Mouse (Mus musculus) hindbrain, embryonic 11.5 days (tissue): ENCODE results near the gene Vwa8. TPM values are rescaled to one million over a fixed set of nuclear protein-coding genes. Genes with fewer than 3 reads are reported as not detected.
A peak's percentile ranks its signal among the peaks of the same experiment; 100 is the strongest.

Experiments used
- ATAC-seq: fragments of 200-750 bp; cut with Nextera tagmentation; 2 replicates; pipeline ENCODE4 v1.8.0; 2017; ENCODE audit warnings: mild to moderate bottlenecking, moderate TSS enrichment, moderate library complexity; ENCODE audit not compliant: low FRiP score
- DNase-seq: peaks from one replicate; pipeline ENCODE4 v3.0.0-alpha.2; 2015; ENCODE audit warnings: low spot score
- H3K27ac ChIP-seq: fragments of 300-500 bp; sonication (generic); 2 replicates; pipeline ENCODE4 v1.5.1; 2014; ENCODE audit warnings: mild to moderate bottlenecking, low read depth, low read length
- H3K27me3 ChIP-seq: fragments of 300-500 bp; sonication (generic); 2 replicates; pipeline ENCODE4 v1.6.1; 2014; ENCODE audit warnings: mild to moderate bottlenecking, low read length, moderate library complexity, mixed read lengths; ENCODE audit not compliant: control insufficient read depth, insufficient read depth
- H3K36me3 ChIP-seq: fragments of 300-500 bp; sonication (generic); 2 replicates; pipeline ENCODE4 v1.6.1; 2014; ENCODE audit warnings: mild to moderate bottlenecking, low read length, moderate library complexity, mixed read lengths; ENCODE audit not compliant: control insufficient read depth, insufficient read depth
- H3K4me1 ChIP-seq: fragments of 300-500 bp; sonication (generic); replicated peaks from 2 replicates; pipeline ENCODE4 v1.6.1; 2014; ENCODE audit warnings: low read length, mixed read lengths; ENCODE audit not compliant: control insufficient read depth, insufficient read depth
- H3K4me2 ChIP-seq: fragments of 300-500 bp; sonication (generic); replicated peaks from 2 replicates; pipeline ENCODE4 v1.6.1; 2014; ENCODE audit warnings: mild to moderate bottlenecking, low read depth, low read length
- H3K4me3 ChIP-seq: fragments of 300-500 bp; sonication (generic); 2 replicates; pipeline ENCODE4 v1.5.1; 2014; ENCODE audit warnings: low read depth, low read length
- H3K9ac ChIP-seq: fragments of 300-500 bp; sonication (generic); 2 replicates; pipeline ENCODE4 v1.6.1; 2014; ENCODE audit warnings: low read depth, low read length
- H3K9me3 ChIP-seq: fragments of 300-500 bp; sonication (generic); 2 replicates; pipeline ENCODE4 v1.6.1; 2016; ENCODE audit warnings: low read length; ENCODE audit not compliant: control insufficient read depth
- WGBS: fragments of 180-500 bp; shearing (Covaris S2); extraction: QIAGEN DNeasy Blood & Tissue Kit; methylation state at CpG from one replicate; pipeline ENCODE4 v1.1.7; 2014; 5-methylcytosine and 5-hydroxymethylcytosine counted together
- polyA plus RNA-seq: library from polyadenylated mRNA; unstranded; fragments of >200 nt; fragmentation: Nextera tagmentation; extraction: Ambion mirVana; gene quantifications from 2 replicates; pipeline ENCODE4 v1.2.1, GENCODE M21; 2014

Vwa8 gene
- 7.2 and 8.4 TPM in 2 replicates for polyA plus RNA-seq

DNA sequence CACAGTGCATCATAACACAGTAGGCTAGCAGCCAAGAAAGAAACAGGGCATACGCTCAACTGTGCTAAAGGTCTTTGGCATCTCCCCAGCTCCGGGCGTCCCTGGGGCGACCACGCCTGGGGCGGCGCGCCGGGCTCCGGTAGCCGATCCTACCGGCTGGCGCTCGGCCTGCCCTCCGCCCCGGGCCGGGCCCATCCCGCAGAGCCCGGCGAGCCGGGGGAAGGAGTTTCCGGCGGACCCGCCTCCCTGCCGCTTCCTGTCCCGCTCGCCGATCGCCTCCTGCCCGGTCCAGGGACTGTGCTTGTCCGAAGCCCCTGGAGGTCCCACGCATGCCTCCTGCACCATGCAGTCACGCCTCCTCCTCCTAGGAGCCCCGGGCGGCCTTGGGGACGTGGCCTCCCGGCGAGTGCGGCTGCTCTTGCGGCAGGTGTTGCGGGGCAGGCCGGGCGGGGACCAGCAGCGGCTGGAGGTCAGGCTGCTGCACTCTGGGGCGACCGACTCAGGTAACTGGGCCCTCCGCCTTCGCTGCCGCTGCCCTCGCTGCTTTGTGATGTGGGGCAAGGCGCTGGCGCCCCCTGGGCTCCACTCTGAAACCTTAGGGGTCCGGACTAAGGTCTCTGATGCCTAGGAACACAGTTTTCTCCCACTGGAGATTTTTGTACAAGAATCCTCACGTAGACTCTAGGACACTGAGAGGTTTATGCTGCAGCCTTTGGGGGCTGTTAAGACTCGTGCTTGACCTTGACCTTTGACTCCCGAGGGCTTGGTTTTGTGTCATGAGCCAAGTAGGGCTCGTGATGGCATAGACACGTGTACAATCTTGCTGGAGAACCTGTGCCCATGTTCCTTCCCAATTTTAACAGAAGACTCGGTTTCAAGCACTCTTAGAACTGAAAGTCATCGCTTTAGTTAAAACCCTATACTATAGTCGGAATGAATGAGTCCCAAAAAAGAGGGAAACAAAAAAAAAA lies at the start of gene Vwa8:
Gene Vwa8 (plus strand): TSS at position 112 of the 971 bp plus-strand sequence.
- no peaks in the 10 kb centered on the region for H3K9me3 ChIP-seq
- H3K36me3 ChIP-seq, result no peaks in the 10 kb centered on the region
- H3K4me3 ChIP-seq, result peak within 1 kb of the TSS; percentile 57
- no peaks in the 10 kb centered on the region; the same call in none of the 2 replicates for H3K4me1 ChIP-seq
- 2% methylated on average over 59 of the region's 61 CpGs for WGBS
- H3K27ac ChIP-seq, result peak within 1 kb of the TSS; percentile 77
- no peaks in the 10 kb centered on the region for H3K27me3 ChIP-seq
- DNase-seq (peak; percentile 84), ATAC-seq (peak; percentile 85)
- H3K9ac ChIP-seq, result peak within 1 kb of the TSS; percentile 89
- peak within 1 kb of the TSS; percentile 56 for H3K4me2 ChIP-seq

DNA sequence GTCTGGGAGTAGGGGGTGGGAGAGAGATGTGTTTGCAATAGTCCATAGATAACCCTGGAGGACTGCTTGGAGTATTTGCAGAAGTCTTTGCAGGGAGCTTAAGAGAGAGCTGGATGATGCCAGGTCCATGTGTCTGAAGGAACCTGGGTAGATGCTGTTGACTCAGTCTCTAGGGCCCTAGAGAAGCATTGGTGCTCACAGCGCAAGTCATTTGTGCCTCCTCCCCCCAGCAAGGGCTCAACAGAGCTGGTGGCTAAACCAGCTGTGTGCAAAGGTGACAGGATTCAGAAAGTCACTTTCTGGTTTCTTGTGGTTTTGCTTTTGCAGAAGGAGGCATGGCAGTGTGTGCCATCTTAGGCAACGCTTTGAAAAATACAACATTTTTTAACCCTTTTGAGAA lies 46.5 kb upstream of the Vwa8 start:
- no peak overlapping the region for H3K4me3 ChIP-seq
- H3K27me3 ChIP-seq, result no peaks in the 10 kb centered on the region
- WGBS, result 96% methylated on average over 2 of the region's 2 CpGs
- no peak overlapping the region for H3K9ac ChIP-seq
- no peak overlapping the region for H3K27ac ChIP-seq
- ATAC-seq (no peak), DNase-seq (no peak)
- H3K4me1 ChIP-seq, result no peaks in the 10 kb centered on the region
- H3K4me2 ChIP-seq, result no peak overlapping the region
- no peaks in the 10 kb centered on the region for H3K36me3 ChIP-seq
- no peaks in the 10 kb centered on the region for H3K9me3 ChIP-seq

GRCm38 (mm10) chr14:78803924-78804323 lies 44.9 kb upstream of the Vwa8 start:
- no peak for ATAC-seq
- no peak overlapping the region for H3K27ac ChIP-seq
- 83% methylated on average over 6 of the region's 6 CpGs for WGBS

GRCm38 (mm10) chr14:78812896-78813295 lies 36.0 kb upstream of the Vwa8 start:
- ATAC-seq, result no peak
- H3K9me3 ChIP-seq, result no peaks in the 10 kb centered on the region

More at GRCm38 (mm10) chr14:78803924-78804323, 44.9 kb upstream of the Vwa8 start:
- Histone ChIP-seq H3K9me3 (no peaks in the 10 kb centered on the region), H3K36me3 (no peaks in the 10 kb centered on the region), H3K4me1 (no peaks in the 10 kb centered on the region), H3K4me3 (no peak overlapping the region), H3K27me3 (no peaks in the 10 kb centered on the region), H3K4me2 (no peak overlapping the region), H3K9ac (no peak overlapping the region)
- no peak for DNase-seq

DNA sequence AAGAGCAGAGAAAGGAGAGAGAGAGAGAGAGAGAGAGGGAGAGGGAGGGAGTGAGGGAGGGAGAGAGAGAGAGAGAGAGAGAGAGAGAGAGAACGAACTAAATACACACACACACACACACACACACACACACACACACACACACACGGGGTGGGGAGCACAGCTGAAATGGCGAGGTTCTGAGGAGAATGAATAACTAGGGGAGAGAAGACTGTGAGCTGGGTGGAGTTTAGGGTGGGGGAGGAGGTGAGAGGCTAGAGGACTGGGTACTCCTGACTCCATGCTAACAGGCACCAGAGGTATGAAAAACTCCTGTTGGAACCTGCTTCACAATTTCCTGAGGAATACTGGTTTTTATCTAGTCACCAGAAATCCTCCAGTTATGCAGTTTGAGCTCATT lies 32.4 kb upstream of the Vwa8 start:
- WGBS, result 30% methylated on average over 3 of the region's 3 CpGs
- Histone ChIP-seq H3K4me3 (no peak overlapping the region), H3K9ac (no peak overlapping the region), H3K27me3 (no peaks in the 10 kb centered on the region), H3K9me3 (no peaks in the 10 kb centered on the region), H3K36me3 (no peaks in the 10 kb centered on the region), H3K27ac (no peak overlapping the region), H3K4me1 (no peaks in the 10 kb centered on the region), H3K4me2 (no peak overlapping the region)
- DNase-seq (no peak), ATAC-seq (no peak)

More at GRCm38 (mm10) chr14:78812896-78813295, 36.0 kb upstream of the Vwa8 start:
- Histone ChIP-seq H3K9ac (no peak overlapping the region), H3K27me3 (no peaks in the 10 kb centered on the region), H3K4me2 (no peak overlapping the region), H3K4me1 (no peaks in the 10 kb centered on the region), H3K36me3 (no peaks in the 10 kb centered on the region), H3K4me3 (no peak overlapping the region), H3K27ac (no peak overlapping the region)
- 88% methylated on average over 2 of the region's 2 CpGs for WGBS
- no peak for DNase-seq

- no peak overlapping the region for H3K4me2 ChIP-seq
- WGBS, result 91% methylated on average over 3 of the region's 3 CpGs
- H3K9me3 ChIP-seq, result no peaks in the 10 kb centered on the region
- no peaks in the 10 kb centered on the region for H3K4me1 ChIP-seq
- H3K27ac ChIP-seq, result no peak overlapping the region
- no peaks in the 10 kb centered on the region for H3K27me3 ChIP-seq
- DNase-seq (no peak), ATAC-seq (no peak)
- H3K9ac ChIP-seq, result no peak overlapping the region
- H3K4me3 ChIP-seq, result no peak overlapping the region
- no peaks in the 10 kb centered on the region for H3K36me3 ChIP-seq
These were observed 31.2 kb upstream of the Vwa8 start for GRCm38 (mm10) chr14:78817651-78818050.

GRCm38 (mm10) chr14:78818406-78818805 lies 30.4 kb upstream of the Vwa8 start:
- Histone ChIP-seq H3K27me3 (no peaks in the 10 kb centered on the region), H3K4me2 (no peak overlapping the region), H3K27ac (no peak overlapping the region), H3K9me3 (no peaks in the 10 kb centered on the region), H3K4me3 (no peak overlapping the region), H3K36me3 (no peaks in the 10 kb centered on the region), H3K9ac (no peak overlapping the region), H3K4me1 (no peaks in the 10 kb centered on the region)
- DNase-seq, result no peak
- ATAC-seq, result no peak
- 81% methylated on average over 3 of the region's 3 CpGs for WGBS

GRCm38 (mm10) chr14:78824013-78824412 lies 24.8 kb upstream of the Vwa8 start:
- no peaks in the 10 kb centered on the region for H3K4me1 ChIP-seq
- H3K9ac ChIP-seq, result no peak overlapping the region
- H3K27me3 ChIP-seq, result no peaks in the 10 kb centered on the region
- H3K4me2 ChIP-seq, result no peak overlapping the region
- H3K36me3 ChIP-seq, result no peaks in the 10 kb centered on the region
- WGBS, result 90% methylated on average over 4 of the region's 4 CpGs
- no peak overlapping the region for H3K27ac ChIP-seq
- H3K9me3 ChIP-seq, result no peaks in the 10 kb centered on the region
- no peak for ATAC-seq
- H3K4me3 ChIP-seq, result no peak overlapping the region
- no peak for DNase-seq

DNA sequence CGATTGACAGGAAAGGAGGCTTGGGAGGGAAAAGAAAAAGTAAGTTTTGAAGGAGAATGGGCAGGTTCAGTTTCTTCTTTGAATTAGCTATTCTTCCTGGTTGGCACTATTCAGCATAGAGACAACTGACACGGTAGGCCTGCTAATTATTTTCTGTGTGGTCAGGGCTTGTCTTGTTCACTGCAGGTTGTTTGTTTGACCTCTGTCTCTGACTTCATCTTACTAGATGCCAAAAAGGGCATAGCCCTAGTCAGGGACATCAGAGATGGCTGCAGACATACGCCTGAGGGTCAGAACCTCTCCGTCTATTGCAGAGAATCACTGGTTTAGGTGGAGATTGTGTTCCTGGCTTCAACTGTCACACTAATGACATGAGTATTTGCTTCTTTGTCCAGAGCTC lies 24.3 kb upstream of the Vwa8 start:
- ATAC-seq (no peak), DNase-seq (no peak)
- no peaks in the 10 kb centered on the region for H3K27me3 ChIP-seq
- no peak overlapping the region for H3K4me3 ChIP-seq
- no peaks in the 10 kb centered on the region for H3K36me3 ChIP-seq
- H3K9ac ChIP-seq, result no peak overlapping the region
- H3K27ac ChIP-seq, result no peak overlapping the region
- no peaks in the 10 kb centered on the region for H3K4me1 ChIP-seq
- no peak overlapping the region for H3K4me2 ChIP-seq
- WGBS, result 48% methylated on average over 4 of the region's 4 CpGs
- no peaks in the 10 kb centered on the region for H3K9me3 ChIP-seq
